Mouse (Mus musculus): ENCODE measurements around the gene Ppil3. TPM values are rescaled to one million over a fixed set of nuclear protein-coding genes. Genes with fewer than 3 reads are reported as not detected.

Gene Ppil3
- polyA plus RNA-seq, 1 experiment from 2014 or later, result 44.9 TPM

- H3K4me1 ChIP-seq (ENCODE audit: control insufficient read depth, insufficient read depth, low read length), result no peaks in the 10 kb centered on the region
- ATAC-seq (ENCODE audit: low read depth), result peak; percentile 47; the same call in 1 of the 2 replicates
- WGBS, result 89% methylated on average over 6 of the region's 6 CpGs
- H3K27ac ChIP-seq (replicated peaks; ENCODE audit: low read depth, low read length), result no peak overlapping the region
- no peaks in the 10 kb centered on the region for H3K9me3 ChIP-seq (ENCODE audit: control insufficient read depth, low read length)
- H3K9ac ChIP-seq (ENCODE audit: low read depth, low read length), result no peak overlapping the region
- no peak overlapping the region for H3K4me3 ChIP-seq (ENCODE audit: low read depth, low read length)
- no peak for DNase-seq (ENCODE audit: low spot score)
- H3K27me3 ChIP-seq (replicated peaks; ENCODE audit: control insufficient read depth, insufficient read depth, low read length), result no peaks in the 10 kb centered on the region
- no peak overlapping the region for H3K4me2 ChIP-seq (ENCODE audit: low read depth, low read length)
- peaks cover 91% of the 10 kb centered on the region for H3K36me3 ChIP-seq (ENCODE audit: control insufficient read depth, insufficient read depth, low read length)
Measured at GRCm38 (mm10) chr1:58454316-58454715, 9.0 kb upstream of the Ppil3 start.

- Histone ChIP-seq H3K4me3 (ENCODE audit: low read depth, low read length) (no peak overlapping the region), H3K4me2 (ENCODE audit: low read depth, low read length) (no peak overlapping the region), H3K9ac (ENCODE audit: low read depth, low read length) (no peak overlapping the region), H3K9me3 (ENCODE audit: control insufficient read depth, low read length) (no peaks in the 10 kb centered on the region), H3K27me3 (replicated peaks; ENCODE audit: control insufficient read depth, insufficient read depth, low read length) (no peaks in the 10 kb centered on the region), H3K4me1 (ENCODE audit: control insufficient read depth, insufficient read depth, low read length) (peaks cover 14% of the 10 kb centered on the region; the same call in 1 of the 2 replicates), H3K27ac (replicated peaks; ENCODE audit: low read depth, low read length) (no peak overlapping the region), H3K36me3 (ENCODE audit: control insufficient read depth, insufficient read depth, low read length) (peaks cover 53% of the 10 kb centered on the region)
- DNase-seq (ENCODE audit: low spot score) (no peak), ATAC-seq (ENCODE audit: low read depth) (no peak)
- 90% methylated on average over 7 of the region's 7 CpGs for WGBS
Measured at GRCm38 (mm10) chr1:58448396-58448795, 3.1 kb upstream of the Ppil3 start.

GRCm38 (mm10) chr1:58447766-58448165 is 2.5 kb upstream of the Ppil3 start:
- DNase-seq (ENCODE audit: low spot score) (no peak), ATAC-seq (ENCODE audit: low read depth) (no peak)
- H3K4me1 ChIP-seq (ENCODE audit: control insufficient read depth, insufficient read depth, low read length), result peaks cover 14% of the 10 kb centered on the region; the same call in 1 of the 2 replicates
- WGBS, result 94% methylated on average over 7 of the region's 7 CpGs
- H3K27ac ChIP-seq (replicated peaks; ENCODE audit: low read depth, low read length), result no peak overlapping the region
- no peak overlapping the region for H3K4me3 ChIP-seq (ENCODE audit: low read depth, low read length)
- H3K36me3 ChIP-seq (ENCODE audit: control insufficient read depth, insufficient read depth, low read length), result peaks cover 49% of the 10 kb centered on the region
- H3K27me3 ChIP-seq (replicated peaks; ENCODE audit: control insufficient read depth, insufficient read depth, low read length), result no peaks in the 10 kb centered on the region
- H3K9me3 ChIP-seq (ENCODE audit: control insufficient read depth, low read length), result no peaks in the 10 kb centered on the region
- no peak overlapping the region for H3K4me2 ChIP-seq (ENCODE audit: low read depth, low read length)
- H3K9ac ChIP-seq (ENCODE audit: low read depth, low read length), result no peak overlapping the region

GRCm38 (mm10) chr1:58445861-58446260 is 575 bp upstream of the Ppil3 start:
- H3K36me3 ChIP-seq (ENCODE audit: control insufficient read depth, insufficient read depth, low read length), result peaks cover 49% of the 10 kb centered on the region
- H3K9ac ChIP-seq (ENCODE audit: low read depth, low read length), result peak overlapping the region; percentile 84
- peak overlapping the region; percentile 68 for H3K4me2 ChIP-seq (ENCODE audit: low read depth, low read length)
- 7% methylated on average over 11 of the region's 11 CpGs for WGBS
- peak overlapping the region; percentile 56 for H3K4me3 ChIP-seq (ENCODE audit: low read depth, low read length)
- H3K4me1 ChIP-seq (ENCODE audit: control insufficient read depth, insufficient read depth, low read length), result peaks cover 14% of the 10 kb centered on the region; the same call in 1 of the 2 replicates
- no peak for DNase-seq (ENCODE audit: low spot score)
- no peaks in the 10 kb centered on the region for H3K27me3 ChIP-seq (replicated peaks; ENCODE audit: control insufficient read depth, insufficient read depth, low read length)
- ATAC-seq (ENCODE audit: low read depth), result no peak
- no peaks in the 10 kb centered on the region for H3K9me3 ChIP-seq (ENCODE audit: control insufficient read depth, low read length)
- H3K27ac ChIP-seq (replicated peaks; ENCODE audit: low read depth, low read length), result peak overlapping the region; percentile 88

GRCm38 (mm10) chr1:58444691-58445090 is 595 bp downstream of the Ppil3 start:
- Histone ChIP-seq H3K4me1 (ENCODE audit: control insufficient read depth, insufficient read depth, low read length) (peaks cover 14% of the 10 kb centered on the region; the same call in 1 of the 2 replicates), H3K27ac (replicated peaks; ENCODE audit: low read depth, low read length) (peak overlapping the region; percentile 88), H3K36me3 (ENCODE audit: control insufficient read depth, insufficient read depth, low read length) (peaks cover 51% of the 10 kb centered on the region), H3K4me2 (ENCODE audit: low read depth, low read length) (peak overlapping the region; percentile 68), H3K4me3 (ENCODE audit: low read depth, low read length) (peak overlapping the region; percentile 56), H3K9ac (ENCODE audit: low read depth, low read length) (peak overlapping the region; percentile 84), H3K27me3 (replicated peaks; ENCODE audit: control insufficient read depth, insufficient read depth, low read length) (no peaks in the 10 kb centered on the region), H3K9me3 (ENCODE audit: control insufficient read depth, low read length) (no peaks in the 10 kb centered on the region)
- DNase-seq (ENCODE audit: low spot score), result no peak
- 9% methylated on average over 10 of the region's 10 CpGs for WGBS
- no peak for ATAC-seq (ENCODE audit: low read depth)

GRCm38 (mm10) chr1:58424551-58424950 is 20.7 kb downstream of the Ppil3 start:
- Histone ChIP-seq H3K9ac (ENCODE audit: low read depth, low read length) (no peak overlapping the region), H3K4me2 (ENCODE audit: low read depth, low read length) (peak overlapping the region; percentile 85; the same call in 1 of the 2 replicates), H3K27ac (replicated peaks; ENCODE audit: low read depth, low read length) (no peak overlapping the region), H3K36me3 (ENCODE audit: control insufficient read depth, insufficient read depth, low read length) (peaks cover 16% of the 10 kb centered on the region), H3K9me3 (ENCODE audit: control insufficient read depth, low read length) (no peaks in the 10 kb centered on the region), H3K4me3 (ENCODE audit: low read depth, low read length) (no peak overlapping the region), H3K4me1 (ENCODE audit: control insufficient read depth, insufficient read depth, low read length) (peaks cover 11% of the 10 kb centered on the region), H3K27me3 (replicated peaks; ENCODE audit: control insufficient read depth, insufficient read depth, low read length) (no peaks in the 10 kb centered on the region)
- WGBS, result 84% methylated on average over 3 of the region's 3 CpGs
- DNase-seq (ENCODE audit: low spot score), result no peak
- ATAC-seq (ENCODE audit: low read depth), result no peak

- Histone ChIP-seq H3K27me3 (replicated peaks; ENCODE audit: control insufficient read depth, insufficient read depth, low read length) (no peaks in the 10 kb centered on the region), H3K9me3 (ENCODE audit: control insufficient read depth, low read length) (no peaks in the 10 kb centered on the region), H3K9ac (ENCODE audit: low read depth, low read length) (peak within 1 kb of the TSS; percentile 100), H3K4me2 (ENCODE audit: low read depth, low read length) (peak within 1 kb of the TSS; percentile 85), H3K4me3 (ENCODE audit: low read depth, low read length) (peak within 1 kb of the TSS; percentile 99), H3K36me3 (ENCODE audit: control insufficient read depth, insufficient read depth, low read length) (peaks cover 26% of the 10 kb centered on the region), H3K27ac (replicated peaks; ENCODE audit: low read depth, low read length) (peak within 1 kb of the TSS; percentile 100), H3K4me1 (ENCODE audit: control insufficient read depth, insufficient read depth, low read length) (peaks cover 11% of the 10 kb centered on the region)
- ATAC-seq (ENCODE audit: low read depth), result peak; percentile 93
- peak; percentile 95 for DNase-seq (ENCODE audit: low spot score)
- under 1% methylated on average over 72 of the region's 79 CpGs for WGBS
Measured at GRCm38 (mm10) chr1:58423371-58424248, 21.7 kb downstream of the Ppil3 start, which contains the start of gene Clk1. Gene Clk1, minus strand, starts transcription at chr1:58424066.

GRCm38 (mm10) chr1:58422879-58423278 is 22.4 kb downstream of the Ppil3 start:
- 0 out of 2 replicates have a peak, but pooled peaks have one; percentile 41 for ATAC-seq (ENCODE audit: low read depth)

More at GRCm38 (mm10) chr1:58422879-58423278, 22.4 kb downstream of the Ppil3 start:
- H3K4me2 ChIP-seq (ENCODE audit: low read depth, low read length), result peak overlapping the region; percentile 85
- peaks cover 33% of the 10 kb centered on the region for H3K36me3 ChIP-seq (ENCODE audit: control insufficient read depth, insufficient read depth, low read length)
- 7% methylated on average over 13 of the region's 13 CpGs for WGBS
- H3K4me1 ChIP-seq (ENCODE audit: control insufficient read depth, insufficient read depth, low read length), result peaks cover 11% of the 10 kb centered on the region
- peak; percentile 88 for DNase-seq (ENCODE audit: low spot score)
- no peaks in the 10 kb centered on the region for H3K9me3 ChIP-seq (ENCODE audit: control insufficient read depth, low read length)
- H3K9ac ChIP-seq (ENCODE audit: low read depth, low read length), result peak overlapping the region; percentile 100
- H3K27ac ChIP-seq (replicated peaks; ENCODE audit: low read depth, low read length), result peak overlapping the region; percentile 100
- H3K27me3 ChIP-seq (replicated peaks; ENCODE audit: control insufficient read depth, insufficient read depth, low read length), result no peaks in the 10 kb centered on the region
- H3K4me3 ChIP-seq (ENCODE audit: low read depth, low read length), result peak overlapping the region; percentile 99

Measured in embryonic facial prominence, embryonic 14.5 days (tissue).